Mouse (Mus musculus) lung, embryonic 16.5 days (tissue): Measurements from ENCODE around the gene Stx18. TPM values are rescaled to one million over a fixed set of nuclear protein-coding genes. Genes with fewer than 3 reads are reported as not detected.
A peak's percentile ranks its signal among the peaks of the same experiment; 100 is the strongest.

ENCODE experiments used
- ATAC-seq: fragments of 200-750 bp; cut with Nextera tagmentation; 2 replicates; pipeline ENCODE4 v1.8.0; 2017; ENCODE audit warnings: low read depth, mild to moderate bottlenecking, moderate library complexity
- H3K27ac ChIP-seq: fragments of 300-500 bp; sonication (generic); 2 replicates; pipeline ENCODE4 v1.5.1; 2014; ENCODE audit warnings: mild to moderate bottlenecking, control low read depth, low read length
- H3K27me3 ChIP-seq: fragments of 300-500 bp; sonication (generic); 2 replicates; pipeline ENCODE4 v1.6.1; 2014; ENCODE audit warnings: low read depth, low read length, mixed read lengths; ENCODE audit not compliant: control insufficient read depth, insufficient read depth
- H3K36me3 ChIP-seq: fragments of 300-500 bp; sonication (generic); 2 replicates; pipeline ENCODE4 v1.6.1; 2014; ENCODE audit warnings: low read length; ENCODE audit not compliant: control insufficient read depth, insufficient read depth
- H3K4me1 ChIP-seq: fragments of 300-500 bp; sonication (generic); replicated peaks from 2 replicates; pipeline ENCODE4 v1.6.1; 2014; ENCODE audit warnings: low read length, mixed read lengths; ENCODE audit not compliant: control insufficient read depth, insufficient read depth
- H3K4me2 ChIP-seq: fragments of 300-500 bp; sonication (generic); 2 replicates; pipeline ENCODE4 v1.6.1; 2014; ENCODE audit warnings: low read depth, low read length, control low read depth
- H3K4me3 ChIP-seq: fragments of 300-500 bp; sonication (generic); 2 replicates; pipeline ENCODE4 v1.5.1; 2014; ENCODE audit warnings: mild to moderate bottlenecking, low read length, control low read depth
- H3K9ac ChIP-seq: fragments of 300-500 bp; sonication (generic); 2 replicates; pipeline ENCODE4 v1.6.1; 2014; ENCODE audit warnings: low read length, control low read depth
- H3K9me3 ChIP-seq: fragments of 300-500 bp; sonication (generic); 2 replicates; pipeline ENCODE4 v1.6.1; 2016; ENCODE audit warnings: low read length; ENCODE audit not compliant: control insufficient read depth
- WGBS: fragments of 180-500 bp; shearing (Covaris S2); extraction: QIAGEN DNeasy Blood & Tissue Kit; methylation state at CpG from one replicate; pipeline ENCODE4 v1.1.7; 2014; 5-methylcytosine and 5-hydroxymethylcytosine counted together
- polyA plus RNA-seq: library from polyadenylated mRNA; unstranded; fragments of >200 nt; fragmentation: Nextera tagmentation; extraction: Ambion mirVana; gene quantifications from 2 replicates; pipeline ENCODE4 v1.2.1, GENCODE M21; 2015

Gene Stx18
- polyA plus RNA-seq, 1 experiment from 2014 or later = 40.4 TPM

- Histone ChIP-seq H3K27ac (no peak overlapping the region), H3K4me2 (peak overlapping the region; percentile 79), H3K9ac (peak overlapping the region; percentile 71), H3K27me3 (peaks cover 12% of the 10 kb centered on the region), H3K4me3 (peak overlapping the region; percentile 66), H3K9me3 (no peaks in the 10 kb centered on the region), H3K4me1 (no peaks in the 10 kb centered on the region; the same call in 1 of the 2 replicates), H3K36me3 (0 out of 2 replicates have a peak, but pooled peaks cover 2% of the 10 kb centered on the region)
- under 1% methylated on average over 79 of the region's 79 CpGs for WGBS
- peak; percentile 90 for ATAC-seq
These were observed 120.5 kb downstream of the Stx18 start for GRCm38 (mm10) chr5:38158947-38159633.

- WGBS = 12% methylated on average over 33 of the region's 35 CpGs
- no peak within 1 kb of the TSS for H3K27ac ChIP-seq
- H3K4me2 ChIP-seq = peak within 1 kb of the TSS; percentile 79
- peaks cover 12% of the 10 kb centered on the region for H3K27me3 ChIP-seq
- H3K9ac ChIP-seq = peak within 1 kb of the TSS; percentile 71
- ATAC-seq = peak; percentile 13; the same call in 1 of the 2 replicates
- 0 out of 2 replicates have a peak, but pooled peaks cover 2% of the 10 kb centered on the region for H3K36me3 ChIP-seq
- peak within 1 kb of the TSS; percentile 66 for H3K4me3 ChIP-seq
- H3K4me1 ChIP-seq = no peaks in the 10 kb centered on the region; the same call in 1 of the 2 replicates
- no peaks in the 10 kb centered on the region for H3K9me3 ChIP-seq
These were observed 121.3 kb downstream of the Stx18 start, which contains the start of gene Nsg1 for GRCm38 (mm10) chr5:38159634-38160413. Nsg1 (minus strand) TSS chr5:38159907.

GRCm38 (mm10) chr5:38168497-38168896 lies 130.0 kb downstream of the Stx18 start:
- Histone ChIP-seq H3K9ac (no peak overlapping the region), H3K36me3 (no peaks in the 10 kb centered on the region), H3K9me3 (peaks cover 4% of the 10 kb centered on the region; the same call in 1 of the 2 replicates), H3K4me3 (no peak overlapping the region), H3K27me3 (no peaks in the 10 kb centered on the region), H3K27ac (no peak overlapping the region), H3K4me1 (no peaks in the 10 kb centered on the region), H3K4me2 (no peak overlapping the region)
- 70% methylated on average over 11 of the region's 11 CpGs for WGBS
- ATAC-seq = no peak

GRCm38 (mm10) chr5:38173766-38174165 lies 135.2 kb downstream of the Stx18 start:
- Histone ChIP-seq H3K36me3 (no peaks in the 10 kb centered on the region), H3K4me2 (no peak overlapping the region), H3K4me3 (no peak overlapping the region), H3K4me1 (no peaks in the 10 kb centered on the region), H3K27me3 (no peaks in the 10 kb centered on the region; the same call in 1 of the 2 replicates), H3K9me3 (peaks cover 4% of the 10 kb centered on the region; the same call in 1 of the 2 replicates), H3K9ac (no peak overlapping the region), H3K27ac (no peak overlapping the region)
- ATAC-seq = no peak
- 41% methylated on average over 5 of the region's 5 CpGs for WGBS

GRCm38 (mm10) chr5:38174256-38174912 lies 135.8 kb downstream of the Stx18 start:
- Histone ChIP-seq H3K27me3 (no peaks in the 10 kb centered on the region; the same call in 1 of the 2 replicates), H3K27ac (no peak overlapping the region), H3K4me2 (no peak overlapping the region), H3K4me1 (no peaks in the 10 kb centered on the region), H3K4me3 (no peak overlapping the region), H3K36me3 (no peaks in the 10 kb centered on the region), H3K9ac (no peak overlapping the region), H3K9me3 (peaks cover 4% of the 10 kb centered on the region; the same call in 1 of the 2 replicates)
- ATAC-seq = no peak
- WGBS = 73% methylated on average over 16 of the region's 16 CpGs

- H3K9ac ChIP-seq = no peak overlapping the region
- H3K4me3 ChIP-seq = no peak overlapping the region
- ATAC-seq = no peak
- no peaks in the 10 kb centered on the region for H3K9me3 ChIP-seq
- H3K27ac ChIP-seq = no peak overlapping the region
- H3K36me3 ChIP-seq = no peaks in the 10 kb centered on the region
- H3K27me3 ChIP-seq = no peaks in the 10 kb centered on the region
- no peaks in the 10 kb centered on the region for H3K4me1 ChIP-seq
- WGBS = 73% methylated on average over 6 of the region's 6 CpGs
- no peak overlapping the region for H3K4me2 ChIP-seq
These were observed 146.2 kb downstream of the Stx18 start for GRCm38 (mm10) chr5:38184688-38185285.

GRCm38 (mm10) chr5:38187006-38187405 lies 148.5 kb downstream of the Stx18 start:
- Histone ChIP-seq H3K27ac (no peak overlapping the region), H3K9ac (no peak overlapping the region), H3K4me2 (no peak overlapping the region), H3K4me1 (no peaks in the 10 kb centered on the region), H3K9me3 (no peaks in the 10 kb centered on the region), H3K36me3 (no peaks in the 10 kb centered on the region), H3K4me3 (no peak overlapping the region), H3K27me3 (no peaks in the 10 kb centered on the region)
- 81% methylated on average over 2 of the region's 2 CpGs for WGBS
- ATAC-seq = no peak
